Mouse (Mus musculus) embryonic facial prominence, embryonic 11.5 days (tissue): Measurements from ENCODE around the gene Cxcl17. TPM values are rescaled to one million over a fixed set of nuclear protein-coding genes. Genes with fewer than 3 reads are reported as not detected.
A peak's percentile ranks its signal among the peaks of the same experiment; 100 is the strongest.

ENCODE experiments used
- ATAC-seq: fragments of 200-750 bp; cut with Nextera tagmentation; replicated peaks from 2 replicates; pipeline ENCODE4 v1.8.0; 2017; ENCODE audit warnings: low read depth; ENCODE audit not compliant: insufficient number of reproducible peaks, low FRiP score, low TSS enrichment
- DNase-seq: peaks from one replicate; pipeline ENCODE4 v3.0.0-alpha.2; 2015; ENCODE audit warnings: low spot score
- H3K27ac ChIP-seq: fragments of 300-500 bp; sonication (generic); replicated peaks from 2 replicates; pipeline ENCODE4 v1.5.1; 2014; ENCODE audit warnings: mild to moderate bottlenecking, low read depth, low read length, control low read depth
- H3K27me3 ChIP-seq: fragments of 300-500 bp; sonication (generic); 2 replicates; pipeline ENCODE4 v1.6.1; 2014; ENCODE audit warnings: mild to moderate bottlenecking, low read length, moderate library complexity, mixed read lengths; ENCODE audit not compliant: control insufficient read depth, insufficient read depth
- H3K36me3 ChIP-seq: fragments of 300-500 bp; sonication (generic); replicated peaks from 2 replicates; pipeline ENCODE4 v1.6.1; 2014; ENCODE audit warnings: low read depth, mild to moderate bottlenecking, low read length, moderate library complexity, mixed read lengths; ENCODE audit not compliant: control insufficient read depth, insufficient read depth
- H3K4me1 ChIP-seq: fragments of 300-500 bp; sonication (generic); 2 replicates; pipeline ENCODE4 v1.6.1; 2014; ENCODE audit warnings: low read length, mixed read lengths; ENCODE audit not compliant: control insufficient read depth, insufficient read depth
- H3K4me2 ChIP-seq: fragments of 300-500 bp; sonication (generic); 2 replicates; pipeline ENCODE4 v1.6.1; 2014; ENCODE audit warnings: low read depth, mild to moderate bottlenecking, control low read depth, low read length, moderate library complexity
- H3K4me3 ChIP-seq: fragments of 300-500 bp; sonication (generic); 2 replicates; pipeline ENCODE4 v1.5.1; 2014; ENCODE audit warnings: low read depth, low read length, control low read depth
- H3K9ac ChIP-seq: fragments of 300-500 bp; sonication (generic); replicated peaks from 2 replicates; pipeline ENCODE4 v1.6.1; 2014; ENCODE audit warnings: mild to moderate bottlenecking, control low read depth, low read length
- H3K9me3 ChIP-seq: fragments of 300-500 bp; sonication (generic); replicated peaks from 2 replicates; pipeline ENCODE4 v1.6.1; 2016; ENCODE audit warnings: mild to moderate bottlenecking, low read length, inconsistent platforms, mixed read lengths; ENCODE audit not compliant: control insufficient read depth
- WGBS: fragments of 180-500 bp; shearing (Covaris S2); extraction: QIAGEN DNeasy Blood & Tissue Kit; methylation state at CpG from one replicate; pipeline ENCODE4 v1.1.7; 2014; 5-methylcytosine and 5-hydroxymethylcytosine counted together
- polyA plus RNA-seq: library from polyadenylated mRNA; unstranded; fragments of >200 nt; fragmentation: Nextera tagmentation; extraction: Ambion mirVana; gene quantifications from 2 replicates; pipeline ENCODE4 v1.2.1, GENCODE M21; 2014

Cxcl17 gene
- polyA plus RNA-seq, 1 experiment from 2014 or later: not detected

- H3K4me2 ChIP-seq: no peak within 1 kb of the TSS
- DNase-seq: no peak
- no peak within 1 kb of the TSS for H3K9ac ChIP-seq
- WGBS: 48% methylated on average over 12 of the region's 12 CpGs
- peaks cover 3% of the 10 kb centered on the region; the same call in 1 of the 2 replicates for H3K4me1 ChIP-seq
- ATAC-seq: no peak
- no peak within 1 kb of the TSS for H3K4me3 ChIP-seq
- no peak within 1 kb of the TSS for H3K27ac ChIP-seq
- no peaks in the 10 kb centered on the region for H3K36me3 ChIP-seq
- no peaks in the 10 kb centered on the region for H3K9me3 ChIP-seq
- H3K27me3 ChIP-seq: peaks cover 27% of the 10 kb centered on the region
Measured at GRCm38 (mm10) chr7:25369058-25369749, 43.5 kb downstream of the Cxcl17 start, which contains the start of gene Cnfn. Cnfn (minus strand) TSS chr7:25369724.

DNA sequence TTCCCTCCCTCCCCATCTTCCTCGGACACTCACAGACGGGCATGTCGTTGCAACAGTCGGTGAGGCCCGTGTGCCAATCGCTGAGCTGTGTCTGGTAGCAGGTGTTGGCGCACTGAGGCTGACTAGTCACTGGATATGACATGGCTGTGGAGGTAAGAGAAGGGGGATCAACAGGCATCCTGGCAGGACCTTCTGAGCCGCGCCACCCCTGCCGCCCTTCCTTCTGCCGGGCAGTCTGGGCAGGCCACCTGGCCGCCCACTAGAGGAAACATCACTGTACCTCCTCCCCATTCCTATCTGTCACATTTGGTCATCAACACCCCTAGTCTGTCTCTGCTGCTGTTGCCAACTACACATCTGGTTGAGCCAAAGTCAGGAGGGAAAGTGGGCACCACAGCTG is 44.4 kb downstream of the Cxcl17 start:
- Histone ChIP-seq H3K4me1 (peaks cover 3% of the 10 kb centered on the region; the same call in 1 of the 2 replicates), H3K27ac (no peak overlapping the region), H3K4me2 (no peak overlapping the region), H3K9ac (no peak overlapping the region), H3K27me3 (peaks cover 27% of the 10 kb centered on the region), H3K9me3 (no peaks in the 10 kb centered on the region), H3K4me3 (no peak overlapping the region), H3K36me3 (no peaks in the 10 kb centered on the region; the same call in 1 of the 2 replicates)
- DNase-seq (no peak), ATAC-seq (no peak)
- WGBS: 21% methylated on average over 12 of the region's 12 CpGs

GRCm38 (mm10) chr7:25367632-25368293 is 44.9 kb downstream of the Cxcl17 start:
- peak; percentile 45 for DNase-seq
- WGBS: 3% methylated on average over 33 of the region's 33 CpGs
- Histone ChIP-seq H3K9me3 (no peaks in the 10 kb centered on the region), H3K4me1 (peaks cover 3% of the 10 kb centered on the region; the same call in 1 of the 2 replicates), H3K4me3 (peak overlapping the region; percentile 3; the same call in 1 of the 2 replicates), H3K9ac (no peak overlapping the region), H3K27me3 (peaks cover 27% of the 10 kb centered on the region), H3K36me3 (no peaks in the 10 kb centered on the region; the same call in 1 of the 2 replicates), H3K27ac (no peak overlapping the region), H3K4me2 (peak overlapping the region; percentile 21)
- no peak for ATAC-seq

GRCm38 (mm10) chr7:25365937-25366625 is 46.6 kb downstream of the Cxcl17 start:
- peak; percentile 25 for DNase-seq
- H3K4me1 ChIP-seq: peaks cover 3% of the 10 kb centered on the region; the same call in 1 of the 2 replicates
- 22% methylated on average over 13 of the region's 13 CpGs for WGBS
- peaks cover 27% of the 10 kb centered on the region for H3K27me3 ChIP-seq
- 0 out of 2 replicates have a peak overlapping the region, but pooled peaks have one; percentile 22 for H3K9ac ChIP-seq
- H3K4me3 ChIP-seq: no peak overlapping the region
- H3K9me3 ChIP-seq: no peaks in the 10 kb centered on the region
- H3K36me3 ChIP-seq: peaks cover 6% of the 10 kb centered on the region
- no peak overlapping the region for H3K27ac ChIP-seq
- 0 out of 2 replicates have a peak, but pooled peaks have one; percentile 5 for ATAC-seq
- H3K4me2 ChIP-seq: no peak overlapping the region

DNA sequence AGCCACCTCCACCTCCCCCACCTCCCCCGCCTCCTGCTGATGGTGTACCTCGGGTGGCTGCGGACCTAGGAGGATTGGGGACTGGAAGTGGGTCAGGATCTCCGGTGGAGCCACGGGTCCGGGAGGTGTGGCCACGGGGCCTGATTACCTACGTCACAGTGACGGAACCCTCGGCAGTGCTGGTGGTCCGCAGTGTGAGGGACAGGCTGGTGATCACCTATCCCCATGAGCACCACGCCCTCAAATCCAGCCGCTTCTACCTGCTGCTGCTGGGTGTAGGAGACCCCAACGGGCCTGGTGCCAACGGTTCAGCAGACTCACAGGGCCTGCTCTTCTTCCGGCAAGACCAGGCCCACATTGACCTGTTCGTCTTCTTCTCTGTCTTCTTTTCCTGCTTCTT is 49.1 kb downstream of the Cxcl17 start:
- H3K4me1 ChIP-seq: peaks cover 3% of the 10 kb centered on the region; the same call in 1 of the 2 replicates
- no peak overlapping the region for H3K4me2 ChIP-seq
- peaks cover 15% of the 10 kb centered on the region for H3K36me3 ChIP-seq
- H3K27me3 ChIP-seq: peaks cover 17% of the 10 kb centered on the region
- H3K27ac ChIP-seq: no peak overlapping the region
- ATAC-seq: no peak
- DNase-seq: no peak
- no peaks in the 10 kb centered on the region for H3K9me3 ChIP-seq
- 93% methylated on average over 17 of the region's 17 CpGs for WGBS
- no peak overlapping the region for H3K9ac ChIP-seq
- H3K4me3 ChIP-seq: no peak overlapping the region

- ATAC-seq (no peak), DNase-seq (no peak)
- peaks cover 3% of the 10 kb centered on the region; the same call in 1 of the 2 replicates for H3K4me1 ChIP-seq
- H3K27ac ChIP-seq: no peak overlapping the region
- H3K4me3 ChIP-seq: no peak overlapping the region
- no peaks in the 10 kb centered on the region for H3K9me3 ChIP-seq
- H3K9ac ChIP-seq: no peak overlapping the region
- H3K4me2 ChIP-seq: no peak overlapping the region
- WGBS: 88% methylated on average over 19 of the region's 19 CpGs
- H3K36me3 ChIP-seq: peaks cover 16% of the 10 kb centered on the region
- peaks cover 13% of the 10 kb centered on the region for H3K27me3 ChIP-seq
Measured at GRCm38 (mm10) chr7:25363151-25363550, 49.5 kb downstream of the Cxcl17 start.

DNA sequence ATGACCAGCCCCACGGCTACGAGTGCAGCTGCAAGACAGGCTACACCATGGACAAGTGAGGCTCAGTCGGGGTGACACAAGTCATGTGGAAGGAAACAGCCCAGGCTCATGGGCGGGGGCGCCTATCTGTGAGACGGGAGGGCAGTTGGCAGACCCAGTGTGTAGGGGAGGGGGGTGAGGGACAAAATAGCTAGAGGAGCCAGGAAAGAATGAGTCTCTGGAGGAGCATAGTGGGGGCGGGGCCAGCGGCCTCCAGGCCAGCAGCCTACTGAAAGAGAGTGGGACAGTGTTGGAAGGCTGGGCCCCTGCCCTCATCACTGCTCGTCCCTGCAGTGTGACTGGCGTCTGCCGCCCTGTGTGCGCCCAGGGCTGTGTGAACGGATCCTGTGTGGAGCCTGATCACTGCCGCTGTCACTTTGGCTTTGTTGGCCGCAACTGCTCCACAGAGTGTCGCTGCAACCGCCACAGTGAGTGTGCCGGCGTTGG is 53.9 kb downstream of the Cxcl17 start:
- no peak overlapping the region; the same call in 1 of the 2 replicates for H3K9ac ChIP-seq
- peak; percentile 71 for ATAC-seq
- no peak overlapping the region; the same call in 1 of the 2 replicates for H3K27ac ChIP-seq
- DNase-seq: no peak
- H3K9me3 ChIP-seq: no peaks in the 10 kb centered on the region
- H3K27me3 ChIP-seq: no peaks in the 10 kb centered on the region
- no peak overlapping the region for H3K4me3 ChIP-seq
- H3K4me1 ChIP-seq: no peaks in the 10 kb centered on the region
- peaks cover 18% of the 10 kb centered on the region for H3K36me3 ChIP-seq
- no peak overlapping the region for H3K4me2 ChIP-seq
- WGBS: 68% methylated on average over 19 of the region's 19 CpGs
